Mouse (Mus musculus): ENCODE measurements around the gene Smad6.

Smad6 gene

DNA sequence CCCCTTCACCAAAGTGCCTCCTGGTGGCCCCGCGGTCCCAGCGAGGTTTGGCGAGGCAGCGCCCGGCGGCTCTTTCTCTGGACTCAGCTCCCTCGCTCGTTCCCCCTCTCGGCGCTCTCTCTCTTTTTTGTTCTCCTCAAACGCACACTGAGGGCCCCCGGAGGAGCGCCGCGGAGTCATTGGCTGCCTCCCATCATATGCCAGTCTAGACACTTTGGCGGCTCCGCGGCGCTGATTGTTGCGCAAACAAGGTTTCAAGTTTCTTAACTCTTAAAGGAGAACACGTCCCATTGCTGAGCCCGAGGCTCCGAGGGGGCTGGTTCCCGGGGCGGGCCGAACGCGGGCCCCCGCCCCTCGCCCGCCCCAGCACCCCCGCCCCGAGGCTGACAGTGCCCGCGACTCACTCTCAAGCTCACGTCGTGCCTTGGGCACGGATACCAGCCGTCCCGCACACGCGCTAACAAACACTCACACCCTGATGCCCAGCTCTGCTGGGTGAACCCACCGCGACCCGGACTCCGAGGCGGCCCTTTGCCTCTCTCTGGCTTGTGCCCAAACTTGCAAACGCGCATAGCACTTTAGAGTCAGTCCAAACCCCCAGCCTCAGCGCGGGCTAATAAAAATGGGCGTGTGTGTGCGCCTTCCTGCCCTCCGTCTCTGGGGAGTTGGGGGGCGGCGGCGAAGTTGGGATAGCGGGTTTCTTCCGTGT is at the start of gene Smad6:
Gene Smad6 (minus strand): TSS at position 207 of the 709 bp plus-strand sequence.
- DNase-seq, result peak; percentile 82

- no peak for DNase-seq
These were observed 48.8 kb upstream of the Smad6 start for GRCm38 (mm10) chr9:64070674-64071073.

DNA sequence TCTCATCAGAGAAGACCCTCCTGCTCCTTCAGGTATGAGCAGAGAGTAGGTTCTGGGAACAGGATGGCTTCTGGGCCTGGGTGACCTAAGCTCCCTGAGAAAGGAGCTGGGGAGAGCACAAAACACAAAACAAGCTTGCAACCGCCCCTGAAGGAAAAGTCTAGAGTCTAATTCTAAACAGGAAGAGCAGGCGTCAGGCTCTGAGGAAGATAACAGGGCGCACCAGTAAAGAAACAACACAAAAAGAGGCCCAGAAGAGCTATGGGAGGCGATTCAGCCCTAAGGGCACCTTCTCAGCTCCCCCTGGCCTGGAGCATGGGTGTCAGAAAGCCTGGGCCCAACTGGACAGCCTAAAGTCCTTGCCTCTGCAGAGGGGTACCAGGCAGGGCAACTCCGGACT is 47.3 kb upstream of the Smad6 start:
- no peak for DNase-seq

GRCm38 (mm10) chr9:64068571-64068970 is 46.7 kb upstream of the Smad6 start:
- no peak for DNase-seq

- DNase-seq, result no peak
These were observed 45.9 kb upstream of the Smad6 start for GRCm38 (mm10) chr9:64067787-64068186.

DNA sequence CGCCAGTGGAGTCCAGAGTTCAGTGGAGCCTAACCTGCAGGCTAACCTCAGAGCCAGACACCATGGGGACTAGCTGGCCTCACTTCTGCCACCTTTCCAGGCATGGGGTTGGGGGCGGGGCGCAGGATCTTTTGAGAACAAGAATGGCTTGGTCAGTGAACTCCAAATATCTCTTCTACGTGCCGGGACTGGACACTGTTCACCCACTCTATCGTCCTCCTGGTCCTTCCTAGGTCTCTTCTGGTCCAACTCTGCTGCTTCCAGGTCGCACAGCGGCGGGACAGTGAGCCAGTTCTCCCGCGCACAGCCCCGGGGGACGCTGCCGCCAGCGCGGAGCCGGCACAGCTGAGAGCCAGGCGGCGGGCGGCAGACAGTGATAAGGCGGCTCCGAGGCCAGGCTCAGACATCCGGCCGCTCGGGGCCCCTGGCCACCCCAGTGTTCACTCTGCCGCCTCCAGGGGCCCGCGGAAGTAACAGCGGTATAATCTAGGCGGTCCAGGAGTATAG is 38.2 kb upstream of the Smad6 start:
- peak; percentile 58 for DNase-seq

- no peak for DNase-seq
These were observed 36.2 kb upstream of the Smad6 start for GRCm38 (mm10) chr9:64057903-64058650.

DNA sequence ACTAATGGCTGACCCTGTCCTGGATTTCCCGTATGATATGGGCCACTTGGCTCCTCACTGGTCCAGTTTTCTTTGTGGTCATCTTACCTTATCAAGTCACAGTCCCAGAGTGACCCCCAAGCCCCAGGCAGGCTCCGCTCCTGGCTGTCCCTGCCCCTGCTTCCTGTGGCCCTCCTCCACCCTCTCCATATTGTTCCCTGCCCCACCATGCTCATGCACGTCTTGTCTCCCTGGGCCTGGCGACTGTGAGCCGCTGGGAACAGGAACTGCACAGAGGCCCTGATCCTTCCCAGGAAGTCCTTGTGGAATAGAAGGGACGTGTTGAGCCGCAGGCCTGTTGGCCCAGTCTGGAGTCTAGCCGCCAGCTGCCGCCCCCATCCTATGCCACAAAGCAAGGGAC is 33.3 kb upstream of the Smad6 start:
- no peak for DNase-seq

DNA sequence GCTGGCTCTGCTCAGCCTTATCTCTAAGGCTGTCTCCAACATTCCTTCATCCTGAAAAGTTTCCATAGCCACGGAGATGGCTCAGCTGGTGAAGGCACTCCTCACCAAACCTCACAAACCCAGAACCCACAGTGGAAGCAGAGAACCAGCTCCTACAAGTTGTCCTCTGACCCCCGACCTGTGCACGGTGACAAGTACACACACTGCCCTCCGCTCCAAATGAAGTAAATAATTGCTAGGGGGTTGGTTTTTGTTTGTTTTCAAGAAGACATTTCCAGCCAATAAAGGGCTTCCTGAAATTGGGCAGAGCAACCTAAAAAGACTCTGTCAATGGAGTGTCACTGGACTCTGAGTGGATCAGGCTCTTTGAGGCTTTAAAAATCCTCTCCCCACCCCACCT is 31.9 kb upstream of the Smad6 start:
- DNase-seq, result no peak

GRCm38 (mm10) chr9:64051241-64051640 is 29.4 kb upstream of the Smad6 start:
- DNase-seq, result no peak

DNA sequence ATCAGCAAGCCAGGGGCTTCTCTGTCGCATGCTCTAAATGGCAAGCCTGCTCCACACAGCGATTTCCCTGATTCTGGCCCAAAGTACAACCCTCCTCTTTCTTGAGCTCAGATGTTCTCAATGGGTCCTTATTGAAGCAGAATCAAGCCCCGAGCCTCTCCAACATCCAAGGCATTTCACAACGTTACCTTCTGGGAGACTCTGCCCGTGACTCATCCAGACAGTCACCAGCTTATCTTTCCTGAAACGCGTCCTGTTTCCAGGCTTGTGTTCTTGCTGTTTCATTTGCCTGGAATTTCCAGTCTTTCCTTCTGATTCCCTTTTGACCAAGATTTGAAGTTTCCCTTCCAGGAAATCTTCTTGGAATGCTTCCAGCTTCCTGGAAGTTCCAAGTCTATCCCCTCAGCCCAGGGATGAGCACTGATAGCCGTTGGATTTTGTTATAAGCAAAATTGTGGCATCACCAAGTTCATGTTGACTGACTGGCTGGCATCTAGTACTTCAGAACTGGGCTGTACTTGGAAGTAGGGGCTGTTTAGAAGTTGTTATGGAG is 28.7 kb upstream of the Smad6 start:
- DNase-seq, result no peak

- peak; percentile 84 for DNase-seq
These were observed 27.9 kb upstream of the Smad6 start for GRCm38 (mm10) chr9:64049471-64050380.

DNA sequence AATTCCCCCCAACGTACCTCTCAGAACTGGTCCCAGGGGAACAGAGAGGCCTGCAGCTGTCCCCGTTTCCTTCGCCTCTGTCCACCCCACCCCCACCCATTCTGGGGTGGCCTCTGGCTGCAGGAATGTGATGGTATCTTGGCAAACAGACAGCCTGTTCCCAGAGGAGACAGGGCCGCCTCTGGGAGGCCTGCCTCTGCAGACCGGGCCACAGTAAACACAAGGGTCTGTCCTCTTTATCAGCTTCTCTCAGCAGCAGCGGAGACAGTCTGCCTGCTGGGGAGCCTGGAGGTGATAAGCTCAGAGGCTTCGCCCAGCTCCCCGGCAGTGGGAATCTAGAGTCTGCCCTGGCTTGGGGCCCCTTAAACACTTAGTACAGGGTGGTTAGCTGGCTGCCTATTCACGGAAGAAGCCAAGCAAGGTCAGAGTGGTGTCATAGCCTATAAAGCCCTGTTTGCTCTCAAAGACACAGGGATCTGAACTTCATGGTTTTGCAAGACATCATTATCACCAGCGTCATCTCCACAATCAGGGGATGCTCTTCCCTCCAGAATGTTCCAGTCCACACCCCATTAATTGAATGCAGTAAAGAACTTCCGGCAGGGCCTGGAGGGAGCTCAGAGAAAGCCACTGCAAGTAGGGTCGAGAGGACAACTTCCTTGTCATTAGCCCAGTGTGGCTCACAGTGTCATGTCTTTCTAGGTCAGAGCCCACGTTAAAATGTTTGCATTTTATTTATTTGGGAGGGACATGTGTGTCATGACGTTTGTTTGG is 23.4 kb upstream of the Smad6 start:
- no peak for DNase-seq

DNA sequence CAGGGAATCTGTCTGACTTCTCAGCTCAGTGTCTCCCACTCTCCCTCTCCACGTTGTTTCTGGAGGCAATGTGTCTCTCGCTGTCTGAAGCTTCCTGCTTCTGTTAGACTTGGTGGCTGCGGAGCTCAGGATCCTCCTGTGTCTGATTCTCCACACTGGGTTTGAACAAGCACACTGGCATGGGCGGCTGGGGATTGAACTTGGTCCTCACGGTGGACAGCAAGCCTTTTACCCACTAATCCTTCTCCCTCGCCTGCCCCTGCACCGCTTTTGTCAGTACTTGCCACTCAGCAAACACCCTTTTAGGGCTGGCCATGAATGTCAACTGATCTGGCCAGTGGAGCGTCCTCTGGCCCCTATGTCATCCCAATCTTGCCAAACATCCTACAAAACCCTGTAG is 22.5 kb upstream of the Smad6 start:
- DNase-seq, result no peak

DNA sequence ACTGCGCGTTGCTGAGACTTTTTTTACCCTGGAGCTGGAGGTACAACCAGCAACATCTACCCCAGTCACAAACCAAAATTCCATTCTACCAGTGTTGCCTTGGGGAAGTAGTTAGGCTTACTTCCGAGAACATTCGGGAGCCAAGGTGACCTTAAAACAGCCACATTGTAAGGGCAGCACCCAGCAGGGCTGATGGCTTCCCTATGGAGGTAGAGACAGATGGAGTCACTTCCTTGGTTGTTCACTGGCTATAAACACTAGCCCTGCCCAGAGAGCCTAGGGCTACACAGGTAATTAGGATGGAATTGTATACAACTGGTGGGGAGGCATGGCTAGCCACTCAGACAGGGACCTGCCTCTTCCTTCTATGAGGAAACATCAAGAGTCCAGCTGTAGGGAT is 21.1 kb upstream of the Smad6 start:
- DNase-seq, result no peak

DNA sequence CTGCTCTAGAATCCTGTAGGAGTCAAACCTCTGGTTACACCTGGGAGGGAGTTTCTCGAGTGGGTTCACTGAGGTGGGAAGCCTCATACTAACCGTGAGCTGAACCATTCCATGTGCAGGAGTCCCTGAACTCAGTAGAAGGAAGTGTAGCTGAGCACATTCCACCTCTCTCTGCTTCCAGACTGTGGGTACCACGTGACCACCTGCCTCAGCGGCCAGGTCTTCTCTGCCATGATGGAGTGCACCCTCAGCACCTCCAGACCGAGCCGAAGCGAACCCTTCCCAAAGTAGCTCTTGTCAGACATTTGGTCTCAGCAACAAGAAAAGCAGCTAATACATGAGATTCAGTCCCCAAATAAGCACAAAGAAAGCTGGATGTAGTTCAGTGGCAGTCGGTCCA is 20.4 kb upstream of the Smad6 start:
- no peak for DNase-seq

DNA sequence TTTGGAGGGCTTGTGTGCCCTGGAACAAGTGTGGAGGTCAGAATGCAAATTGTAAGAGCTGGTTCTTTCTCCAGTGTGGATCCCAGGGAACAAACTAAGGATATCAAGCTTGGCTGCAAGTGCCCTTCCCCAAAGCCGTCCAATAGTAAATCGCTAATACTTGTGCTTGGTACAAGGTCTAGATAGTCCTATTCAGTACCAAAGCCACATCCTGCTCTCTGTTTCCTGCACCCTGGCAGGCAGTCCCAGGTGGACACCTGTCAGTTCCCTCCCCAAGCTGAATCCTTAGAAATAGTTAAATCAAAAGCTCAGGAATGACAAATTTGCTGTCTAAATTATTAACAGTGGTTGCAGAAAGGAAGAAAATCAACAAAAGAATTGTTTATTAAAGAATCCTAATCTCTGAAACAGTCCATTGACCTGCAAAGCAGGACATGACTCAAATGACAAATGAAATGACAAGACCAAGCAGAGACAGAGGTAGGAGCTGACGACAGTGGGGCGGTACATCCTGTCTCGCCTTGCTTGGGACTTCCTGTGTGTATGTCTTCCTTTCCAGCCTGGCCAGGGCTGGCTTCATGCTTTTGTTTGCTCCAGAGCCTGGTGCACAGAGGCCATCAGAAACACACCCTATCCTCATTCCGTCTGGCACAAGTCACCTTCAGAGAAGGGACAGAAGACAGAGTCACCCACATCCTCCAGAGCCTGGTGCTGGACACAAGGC is 8.2 kb upstream of the Smad6 start:
- DNase-seq, result peak; percentile 57

GRCm38 (mm10) chr9:64025565-64025964 is 3.7 kb upstream of the Smad6 start:
- DNase-seq, result peak; percentile 83

GRCm38 (mm10) chr9:64024976-64025375 is 3.1 kb upstream of the Smad6 start:
- DNase-seq, result no peak

DNA sequence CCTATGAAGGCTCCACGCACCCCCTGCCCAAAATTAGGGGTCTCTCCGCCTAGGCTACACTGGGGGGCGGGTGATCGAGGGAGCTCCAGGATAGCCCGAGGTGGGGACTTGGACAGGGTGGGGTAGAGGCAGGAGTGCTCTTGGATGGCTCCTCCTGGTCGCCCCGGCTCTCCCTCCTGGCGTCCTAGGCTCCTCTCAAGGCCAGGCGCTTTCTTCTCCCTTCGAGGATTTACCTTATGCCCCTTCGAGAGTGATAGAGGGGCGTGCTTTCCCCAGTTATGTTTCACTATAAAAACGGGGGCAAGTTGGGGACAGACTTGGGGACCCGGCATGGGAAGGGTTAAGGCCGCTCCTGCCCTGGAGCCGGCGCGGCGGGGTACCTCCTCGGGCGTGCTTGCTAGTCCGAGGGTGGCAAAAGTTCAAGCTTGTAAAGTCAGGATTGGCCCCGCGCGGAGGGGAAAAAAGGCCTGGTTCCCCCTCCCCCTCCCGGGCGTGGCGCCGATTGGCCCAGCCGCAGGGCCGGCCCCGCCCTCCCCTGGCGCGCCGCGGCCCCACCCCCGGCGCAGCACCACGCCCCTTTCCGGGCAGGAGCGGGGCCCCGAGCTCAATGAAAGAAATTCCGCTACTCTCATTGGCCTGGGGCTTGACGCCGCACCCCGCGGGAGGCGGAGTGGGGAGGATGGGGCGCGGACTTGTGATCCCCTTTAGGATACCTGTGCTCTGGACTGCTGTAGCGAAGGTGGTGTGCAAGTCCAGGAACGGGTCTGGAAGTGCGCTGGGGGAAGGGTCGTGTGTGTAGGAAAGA is 905 bp upstream of the Smad6 start:
- peak; percentile 98 for DNase-seq
